Mouse (Mus musculus) liver (tissue): Measurements from ENCODE around the gene Btbd35f16.
"Not testable (repeated sequence)": the region's sequence is repeated elsewhere in the genome, so short reads cannot be mapped to it uniquely, and the experiment has no call there.

Experiments used
- DNase-seq: peaks from one replicate; pipeline ENCODE4 v3.0.0-alpha.2; 2020; ENCODE audit warnings: mixed read lengths

Gene Btbd35f16

DNA sequence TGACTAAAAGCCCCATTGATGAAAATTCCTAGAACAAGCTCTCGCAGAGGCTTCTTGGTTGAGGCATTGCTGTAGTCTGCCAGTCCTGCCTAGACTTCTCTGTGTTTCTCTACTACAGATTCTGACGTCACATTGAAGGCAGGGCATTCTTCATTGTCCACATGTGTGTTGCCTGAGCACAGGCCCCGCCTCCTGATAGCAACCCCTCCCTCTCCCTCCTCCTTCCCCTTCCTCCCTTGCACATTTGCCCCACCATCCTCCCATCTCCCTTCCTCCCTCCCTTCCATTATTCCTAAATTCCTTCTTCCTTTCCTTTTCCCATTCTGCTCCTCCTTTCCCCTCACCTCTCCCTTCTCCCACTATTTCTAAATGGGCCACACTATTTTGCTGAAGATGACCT, at the start of gene Btbd35f16:
Gene Btbd35f16, minus strand, starts transcription at position 101 of the 400 bp plus-strand sequence.
- DNase-seq: not testable (repeated sequence)
